Mouse (Mus musculus): ENCODE measurements around the gene F2r. TPM values are rescaled to one million over a fixed set of nuclear protein-coding genes. Genes with fewer than 3 reads are reported as not detected.

F2r gene
- total RNA-seq, 2 experiments from 2014 or later: 5.6 to 13.9 TPM

GRCm38 (mm10) chr13:95632144-95632543 is 13.9 kb upstream of the F2r start:
- DNase-seq (ENCODE audit: low spot score): no peak

- no peak for DNase-seq (ENCODE audit: low spot score)
These were observed 12.5 kb upstream of the F2r start for GRCm38 (mm10) chr13:95630747-95631146.

DNA sequence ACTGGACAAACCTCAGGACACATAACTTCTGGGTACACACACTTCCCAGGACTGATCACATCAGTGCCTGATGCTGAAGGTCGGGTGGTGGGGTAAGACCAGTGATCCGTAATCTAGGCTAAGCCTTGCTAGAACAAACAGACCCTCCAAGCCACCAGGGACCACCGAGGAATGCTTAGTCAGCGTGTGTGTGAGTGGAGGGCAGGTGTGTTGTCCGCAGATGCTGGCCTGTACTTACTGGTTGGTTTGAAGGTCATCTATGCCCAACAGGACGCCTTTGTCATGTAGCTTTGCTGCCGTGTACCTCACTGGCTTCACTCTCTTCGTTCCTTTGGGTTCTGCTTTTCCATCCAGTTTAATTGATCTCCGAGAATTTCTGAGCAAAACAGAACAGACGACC is 11.5 kb upstream of the F2r start:
- DNase-seq (ENCODE audit: low spot score): no peak

- no peak for DNase-seq (ENCODE audit: low spot score)
These were observed 8.4 kb upstream of the F2r start for GRCm38 (mm10) chr13:95626696-95627095.

DNA sequence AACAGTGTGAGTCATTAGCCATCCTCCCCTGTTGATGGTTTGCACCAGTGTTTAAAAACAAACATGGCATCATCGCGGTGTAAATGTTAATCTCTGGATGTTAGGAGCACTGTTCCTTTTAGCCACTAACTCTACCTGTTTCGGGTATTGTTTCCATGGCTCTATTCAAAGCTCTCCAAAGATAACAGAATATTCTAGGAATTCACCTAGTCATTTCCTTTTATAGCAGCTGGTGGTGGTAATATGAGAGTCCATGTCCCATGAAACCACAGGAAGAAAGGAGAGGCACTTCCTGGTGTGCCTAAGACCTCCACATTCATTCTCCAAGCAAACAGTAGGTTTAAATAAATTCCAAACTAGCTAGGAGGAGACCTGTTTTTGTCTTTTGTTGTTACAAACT is 4.8 kb upstream of the F2r start:
- DNase-seq (ENCODE audit: low spot score): no peak

DNA sequence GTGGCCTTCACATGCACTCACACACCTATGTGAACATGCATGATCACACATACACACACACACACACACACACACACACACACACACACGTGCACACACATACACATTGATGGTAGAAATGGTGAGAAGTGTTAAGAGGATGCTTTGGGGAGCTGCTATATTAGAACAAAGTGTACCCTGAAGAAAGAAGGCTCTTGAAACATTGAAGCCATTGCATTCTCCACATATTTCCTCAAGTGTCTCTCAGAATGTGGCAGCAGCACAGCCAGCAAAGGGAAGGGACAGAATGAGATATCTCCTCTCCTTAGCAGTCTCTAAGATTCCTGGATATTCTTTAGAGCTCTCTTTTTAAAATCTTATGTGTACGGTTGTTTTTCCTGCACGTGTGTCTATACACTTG is 3.3 kb upstream of the F2r start:
- DNase-seq (ENCODE audit: low spot score): no peak

GRCm38 (mm10) chr13:95618859-95619258 is 572 bp upstream of the F2r start:
- DNase-seq (ENCODE audit: low spot score): no peak

DNA sequence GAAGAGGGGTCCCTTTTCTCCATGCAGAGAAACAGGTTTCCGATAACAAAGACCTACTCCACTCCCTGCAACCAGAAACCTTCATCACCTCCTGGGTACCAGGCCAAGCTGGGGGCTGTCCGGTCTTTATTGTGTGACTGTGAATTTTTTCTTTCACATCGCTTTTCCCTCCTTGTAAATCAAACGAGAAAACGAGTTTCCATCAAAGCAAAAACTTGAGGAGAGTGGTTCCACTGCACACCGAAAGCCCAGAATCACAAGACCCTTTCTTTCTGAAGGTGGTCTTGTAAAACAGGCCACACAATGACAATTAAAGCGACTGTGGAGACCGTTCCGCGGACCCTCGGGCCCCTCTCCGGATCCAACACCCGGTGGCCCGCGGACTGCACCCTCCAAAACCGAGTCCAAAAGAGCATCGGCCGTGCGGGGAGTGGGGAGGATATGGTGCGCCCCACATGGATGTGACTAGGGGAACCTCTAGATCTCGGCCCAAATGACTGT is 566 bp downstream of the F2r start:
- no peak for DNase-seq (ENCODE audit: low spot score)

DNA sequence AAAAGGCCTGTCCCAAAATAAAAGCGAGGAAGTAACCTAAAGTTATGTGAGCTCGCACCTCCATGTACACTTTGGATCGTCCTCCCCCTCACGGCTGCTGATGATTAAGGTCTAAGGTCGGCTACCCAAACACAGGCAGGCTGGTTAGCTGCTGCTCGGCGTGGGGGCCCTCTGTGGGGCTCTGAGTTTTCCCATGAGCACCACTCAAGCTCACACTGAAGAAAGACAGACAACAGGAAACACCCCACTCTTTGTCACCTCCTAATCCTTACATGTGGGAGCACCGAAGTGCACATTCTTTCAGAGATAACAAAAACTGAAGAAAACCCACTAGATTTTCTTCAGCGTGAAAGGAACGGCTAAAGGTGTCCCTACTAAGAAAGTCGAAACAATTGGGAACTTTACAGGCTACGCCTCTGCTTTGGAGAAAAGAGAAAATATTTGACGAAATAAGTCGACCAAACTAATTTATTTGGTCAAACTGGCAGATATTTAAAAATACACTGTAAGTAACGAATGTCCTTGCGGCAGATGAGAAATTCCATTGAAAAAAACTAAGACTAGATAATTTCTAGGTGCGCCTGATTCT is 1.1 kb downstream of the F2r start:
- DNase-seq (ENCODE audit: low spot score): no peak

- no peak for DNase-seq (ENCODE audit: low spot score)
These were observed 1.8 kb downstream of the F2r start for GRCm38 (mm10) chr13:95616512-95616911.

DNA sequence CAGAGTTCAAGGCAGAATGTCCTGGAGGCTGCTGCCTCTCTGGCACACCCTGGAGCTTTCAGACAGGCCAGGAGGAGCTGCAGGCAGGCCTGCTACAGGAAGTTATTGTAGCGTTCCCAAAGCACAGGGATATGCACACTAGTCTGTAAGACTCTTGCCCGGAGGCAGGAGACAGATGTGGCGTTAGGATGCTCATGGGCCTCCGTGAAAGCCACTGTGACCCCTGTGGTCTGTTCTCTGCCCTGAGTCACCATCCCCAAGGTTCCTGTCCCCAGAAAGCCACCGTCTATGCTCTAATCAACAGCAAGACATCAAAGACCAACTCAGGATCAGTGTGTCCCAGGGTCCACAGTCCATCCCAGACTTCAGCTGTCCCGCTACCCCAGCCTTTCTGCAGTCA is 3.5 kb downstream of the F2r start:
- no peak for DNase-seq (ENCODE audit: low spot score)

DNA sequence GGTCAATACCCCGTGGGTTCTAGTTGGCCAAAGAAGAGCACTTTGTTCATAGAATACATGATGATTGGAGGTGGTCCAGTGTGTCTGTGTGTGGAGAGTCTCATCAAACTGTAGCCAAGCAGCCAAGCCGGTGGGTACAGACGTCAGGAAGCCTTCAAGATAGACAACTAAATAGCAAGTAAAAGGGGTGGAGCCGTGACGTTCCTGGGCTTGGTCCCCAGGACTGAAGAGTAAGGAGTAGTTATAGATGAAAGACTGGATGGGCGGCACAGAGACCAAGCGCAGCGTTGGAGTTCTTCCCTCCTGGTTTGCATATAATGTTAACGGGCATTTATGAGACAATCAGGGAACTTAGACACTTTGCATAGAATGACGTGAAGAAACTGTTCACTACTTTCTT is 6.0 kb downstream of the F2r start:
- no peak for DNase-seq (ENCODE audit: low spot score)

DNA sequence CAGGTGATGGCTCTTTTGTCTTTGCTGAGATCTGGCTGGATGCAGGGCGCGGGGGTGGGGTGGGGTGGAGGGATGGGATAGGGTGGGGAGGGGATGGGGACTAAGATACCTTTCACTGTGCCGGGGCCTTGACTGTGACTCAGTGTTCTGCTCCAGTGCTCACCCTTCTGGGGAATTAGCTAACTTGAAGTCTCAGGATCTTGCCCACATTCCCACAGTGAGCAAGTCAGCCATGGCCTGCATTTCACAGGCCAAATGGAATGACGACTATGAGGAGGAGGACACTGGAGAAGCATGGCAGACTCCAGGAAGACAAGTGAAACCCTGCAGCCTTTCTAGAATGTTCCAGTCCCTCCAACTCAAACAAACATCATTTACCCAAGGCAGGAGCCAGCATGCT is 6.5 kb downstream of the F2r start:
- no peak for DNase-seq (ENCODE audit: low spot score)

DNA sequence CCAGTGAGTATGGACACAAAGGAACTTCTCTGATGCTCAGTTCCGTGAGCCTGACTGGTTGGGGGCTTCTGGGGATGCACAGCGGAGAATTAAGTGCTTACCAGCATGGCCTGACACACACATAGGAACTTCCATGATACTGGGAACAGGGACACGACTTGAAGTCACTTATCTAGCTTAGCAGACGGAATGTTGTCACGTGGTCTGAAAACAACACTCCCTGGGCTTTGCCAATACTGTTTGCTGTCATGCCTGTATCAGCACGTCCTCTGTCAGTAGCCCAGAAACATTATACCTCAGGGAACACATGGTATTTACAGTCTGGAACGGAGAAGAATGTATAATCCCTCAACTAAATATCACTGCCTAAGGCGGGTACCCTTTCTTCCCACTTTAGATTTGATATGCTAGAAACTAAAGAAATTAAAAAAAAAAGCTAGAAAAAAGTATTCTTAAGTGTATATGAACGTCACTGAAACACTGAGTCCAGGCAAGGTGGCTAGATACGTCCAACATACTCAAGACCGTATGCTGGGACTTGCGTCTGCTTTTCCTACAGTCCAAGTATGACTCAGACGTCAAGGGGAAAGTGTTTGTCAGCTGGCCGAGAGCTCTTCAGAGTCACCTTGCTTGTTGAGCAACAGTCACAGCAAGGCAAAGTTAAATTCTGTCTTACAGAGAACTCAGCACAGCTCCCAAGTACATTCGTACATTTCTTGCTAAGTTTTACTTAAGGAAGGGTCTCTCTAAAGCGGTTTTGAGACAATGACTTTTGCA is 7.3 kb downstream of the F2r start:
- DNase-seq (ENCODE audit: low spot score): peak; percentile 36

DNA sequence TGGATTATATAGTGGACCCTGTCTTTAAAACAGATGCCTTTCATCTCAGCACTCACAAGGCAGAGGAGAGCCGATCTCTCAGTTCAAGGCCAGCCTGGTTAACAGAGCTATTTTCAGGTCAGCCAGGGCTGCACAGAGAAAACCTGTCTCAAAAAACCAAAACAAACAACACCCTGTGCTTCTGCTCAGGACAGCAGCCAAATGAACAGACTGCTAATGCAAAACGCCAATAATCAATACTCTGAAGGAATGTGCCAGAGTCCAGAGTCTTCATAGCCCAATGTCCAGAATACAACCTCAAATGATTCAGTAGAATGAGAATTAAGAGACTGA is 9.2 kb downstream of the F2r start:
- DNase-seq (ENCODE audit: low spot score): no peak

DNA sequence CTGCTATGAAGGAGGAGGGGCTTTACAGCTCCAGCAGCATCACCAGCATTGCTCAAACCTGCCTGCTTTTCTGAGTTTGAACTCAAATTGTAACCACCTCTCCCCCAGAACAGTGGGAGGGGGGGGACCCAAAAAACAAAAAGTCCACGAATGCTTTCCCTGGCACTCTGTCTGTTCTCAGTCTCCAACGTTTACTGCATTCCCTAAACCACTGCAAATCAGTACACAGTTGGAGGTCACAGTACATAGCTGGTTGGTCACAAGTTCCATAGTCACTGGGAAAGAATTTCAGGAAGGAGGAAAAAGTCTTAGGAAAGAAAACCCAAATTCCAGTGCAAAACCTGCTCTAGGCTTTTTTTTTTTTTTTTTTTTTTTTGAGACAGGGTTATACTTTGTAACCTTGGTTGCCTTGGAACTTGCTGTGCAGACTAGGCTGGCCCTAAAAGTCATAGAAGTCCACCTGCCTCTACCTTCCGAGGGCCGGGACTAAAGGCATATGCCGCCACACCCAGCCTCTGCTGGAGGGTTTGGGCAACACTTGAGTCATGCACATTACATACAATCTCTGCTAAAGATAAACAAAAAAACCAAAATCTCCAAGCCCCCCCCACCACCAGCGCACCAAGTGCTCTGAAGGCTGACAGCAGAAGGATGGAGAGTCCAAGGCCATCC is 9.7 kb downstream of the F2r start:
- DNase-seq (ENCODE audit: low spot score): no peak

DNA sequence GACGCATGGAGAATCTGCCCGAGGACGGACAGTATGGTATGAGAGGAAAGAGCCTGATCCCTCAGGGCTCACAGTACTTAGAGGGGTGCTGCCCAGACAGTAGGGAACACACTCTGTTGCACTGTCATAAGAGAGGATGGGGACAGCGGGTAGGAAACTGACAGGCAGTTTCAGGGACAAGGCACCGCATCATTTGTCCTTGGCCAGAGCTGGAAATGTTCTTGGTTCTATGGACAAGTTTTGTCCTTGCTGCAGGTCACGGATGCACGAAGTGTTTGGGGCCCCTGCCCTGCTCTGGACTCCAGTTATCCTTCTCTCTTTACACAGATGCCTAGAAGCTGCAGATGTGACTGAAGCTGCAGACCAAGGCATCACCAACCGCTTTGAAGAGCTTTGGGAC is 11.3 kb downstream of the F2r start:
- DNase-seq (ENCODE audit: low spot score): no peak

GRCm38 (mm10) chr13:95604288-95604687 is 14.0 kb downstream of the F2r start:
- DNase-seq (ENCODE audit: low spot score): no peak

GRCm38 (mm10) chr13:95599833-95600359 is 18.4 kb downstream of the F2r start:
- DNase-seq (ENCODE audit: low spot score): no peak

DNA sequence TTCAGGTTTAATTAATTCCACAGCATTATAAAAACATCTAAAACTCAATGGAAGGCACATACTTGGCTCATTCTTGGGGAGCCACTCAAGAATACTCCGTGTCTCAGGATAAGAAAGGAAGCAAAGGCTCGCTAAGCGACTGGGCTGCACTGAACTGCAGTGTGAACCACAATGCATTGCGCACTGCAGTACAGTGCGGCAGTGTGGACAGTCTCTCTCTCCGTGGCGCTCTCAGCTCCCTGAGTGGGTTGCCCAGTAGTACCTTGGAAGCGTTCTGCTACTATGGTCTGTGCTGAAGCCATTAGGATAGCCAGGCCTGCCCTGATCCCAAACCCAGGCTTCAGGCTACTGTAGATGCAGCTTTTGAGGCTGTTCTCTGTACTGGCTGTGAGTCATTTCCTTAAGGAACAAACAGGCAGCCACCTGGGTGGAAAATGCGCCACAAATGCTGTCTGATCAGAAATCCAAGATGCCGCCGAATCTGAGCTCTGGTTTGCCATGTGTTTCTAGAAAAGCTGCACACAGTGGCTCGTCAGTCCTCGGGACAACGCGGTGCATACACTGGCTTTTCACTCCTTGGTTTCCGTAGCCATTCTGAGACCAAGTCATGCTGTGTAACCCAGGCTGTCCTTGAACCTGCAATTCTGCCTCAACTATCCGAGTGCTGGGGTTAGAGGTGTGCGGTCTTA is 19.9 kb downstream of the F2r start:
- no peak for DNase-seq (ENCODE audit: low spot score)

DNA sequence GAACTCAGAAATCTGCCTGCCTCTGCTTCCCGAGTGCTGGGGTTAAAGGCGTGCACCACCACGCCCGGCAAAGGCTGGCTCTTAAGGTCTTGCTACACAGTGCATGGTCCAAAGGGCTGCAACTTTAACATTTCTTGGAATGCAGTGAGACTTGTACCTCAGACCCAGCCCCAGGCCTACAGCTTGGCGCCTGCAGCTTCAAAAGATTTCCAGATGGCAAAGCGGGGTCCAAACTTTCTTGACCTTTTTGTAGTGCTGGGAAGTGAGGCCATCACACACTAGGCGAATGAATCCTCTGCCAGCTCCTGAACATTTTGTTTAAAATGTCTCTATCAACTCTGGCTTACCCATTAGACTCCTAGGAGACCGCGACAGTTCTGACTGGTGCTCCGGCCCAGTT is 20.7 kb downstream of the F2r start:
- no peak for DNase-seq (ENCODE audit: low spot score)

GRCm38 (mm10) chr13:95596689-95597088 is 21.6 kb downstream of the F2r start:
- DNase-seq (ENCODE audit: low spot score): no peak
